Mouse (Mus musculus) forebrain, embryonic 14.5 days (tissue): ENCODE data around the gene Hexim1. TPM values are rescaled to one million over a fixed set of nuclear protein-coding genes. Genes with fewer than 3 reads are reported as not detected.

Experiments used
- ATAC-seq: fragments of 200-750 bp; cut with Nextera tagmentation; 2 replicates; pipeline ENCODE4 v1.8.0; 2017; ENCODE audit warnings: mild to moderate bottlenecking, moderate library complexity
- DNase-seq: peaks from one replicate; pipeline ENCODE4 v3.0.0-alpha.2; 2015; ENCODE audit warnings: low spot score
- H3K27ac ChIP-seq: fragments of 300-500 bp; sonication (generic); 2 replicates; pipeline ENCODE4 v1.5.1; 2014; ENCODE audit warnings: low read depth, mild to moderate bottlenecking, control low read depth, low read length, moderate library complexity
- H3K27me3 ChIP-seq: fragments of 300-500 bp; sonication (generic); replicated peaks from 2 replicates; pipeline ENCODE4 v1.6.1; 2014; ENCODE audit warnings: low read length, control low read depth, mixed read lengths; ENCODE audit not compliant: control insufficient read depth, insufficient read depth
- H3K36me3 ChIP-seq: fragments of 300-500 bp; sonication (generic); 2 replicates; pipeline ENCODE4 v1.6.1; 2014; ENCODE audit warnings: low read length, control low read depth; ENCODE audit not compliant: control insufficient read depth, insufficient read depth
- H3K4me1 ChIP-seq: fragments of 300-500 bp; sonication (generic); 2 replicates; pipeline ENCODE4 v1.6.1; 2014; ENCODE audit warnings: antibody characterized with exemption, low read length, control low read depth; ENCODE audit not compliant: control insufficient read depth, insufficient read depth
- H3K4me2 ChIP-seq: fragments of 300-500 bp; sonication (generic); 2 replicates; pipeline ENCODE4 v1.6.1; 2014; ENCODE audit warnings: mild to moderate bottlenecking, control low read depth, low read length
- H3K4me3 ChIP-seq: fragments of 300-500 bp; sonication (generic); 2 replicates; pipeline ENCODE4 v1.5.1; 2014; ENCODE audit warnings: low read depth, low read length, control low read depth
- H3K9ac ChIP-seq: fragments of 300-500 bp; sonication (generic); 2 replicates; pipeline ENCODE4 v1.6.1; 2014; ENCODE audit warnings: mild to moderate bottlenecking, low read length, control low read depth, moderate library complexity
- H3K9me3 ChIP-seq: fragments of 300-500 bp; sonication (generic); replicated peaks from 2 replicates; pipeline ENCODE4 v1.6.1; 2016; ENCODE audit warnings: low read length, control low read depth, mixed read lengths; ENCODE audit not compliant: control insufficient read depth
- WGBS: fragments of 180-500 bp; shearing (Covaris S2); extraction: QIAGEN DNeasy Blood & Tissue Kit; methylation state at CpG from one replicate; pipeline ENCODE4 v1.1.7; 2014; 5-methylcytosine and 5-hydroxymethylcytosine counted together
- polyA plus RNA-seq: library from polyadenylated mRNA; unstranded; fragments of >200 nt; fragmentation: Nextera tagmentation; extraction: Ambion mirVana; gene quantifications from 2 replicates; pipeline ENCODE4 v1.2.1, GENCODE M21; 2014

Gene Hexim1
- 4.8 and 5.4 TPM in 2 replicates for polyA plus RNA-seq

GRCm38 (mm10) chr11:103116008-103116818 lies at the start of gene Hexim1:
Gene Hexim1 (plus strand): TSS chr11:103116231.
- H3K27me3 ChIP-seq = peaks cover 16% of the 10 kb centered on the region
- DNase-seq = peak; percentile 100
- peak within 1 kb of the TSS; percentile 76 for H3K9ac ChIP-seq
- H3K36me3 ChIP-seq = no peaks in the 10 kb centered on the region
- peak within 1 kb of the TSS; percentile 54 for H3K4me3 ChIP-seq
- peak within 1 kb of the TSS; percentile 97 for H3K4me2 ChIP-seq
- WGBS = 1% methylated on average over 53 of the region's 53 CpGs
- peak; percentile 97 for ATAC-seq
- H3K4me1 ChIP-seq = peaks cover 29% of the 10 kb centered on the region
- H3K9me3 ChIP-seq = no peaks in the 10 kb centered on the region
- peak within 1 kb of the TSS; percentile 88 for H3K27ac ChIP-seq

- WGBS = 91% methylated on average over 6 of the region's 6 CpGs
- no peak for ATAC-seq
- Histone ChIP-seq H3K4me1 (no peaks in the 10 kb centered on the region), H3K27ac (no peak overlapping the region), H3K27me3 (no peaks in the 10 kb centered on the region), H3K36me3 (peaks cover 82% of the 10 kb centered on the region), H3K4me3 (no peak overlapping the region), H3K9me3 (no peaks in the 10 kb centered on the region), H3K9ac (no peak overlapping the region), H3K4me2 (no peak overlapping the region)
- no peak for DNase-seq
Measured at GRCm38 (mm10) chr11:103067051-103067361, 49.0 kb upstream of the Hexim1 start.

DNA sequence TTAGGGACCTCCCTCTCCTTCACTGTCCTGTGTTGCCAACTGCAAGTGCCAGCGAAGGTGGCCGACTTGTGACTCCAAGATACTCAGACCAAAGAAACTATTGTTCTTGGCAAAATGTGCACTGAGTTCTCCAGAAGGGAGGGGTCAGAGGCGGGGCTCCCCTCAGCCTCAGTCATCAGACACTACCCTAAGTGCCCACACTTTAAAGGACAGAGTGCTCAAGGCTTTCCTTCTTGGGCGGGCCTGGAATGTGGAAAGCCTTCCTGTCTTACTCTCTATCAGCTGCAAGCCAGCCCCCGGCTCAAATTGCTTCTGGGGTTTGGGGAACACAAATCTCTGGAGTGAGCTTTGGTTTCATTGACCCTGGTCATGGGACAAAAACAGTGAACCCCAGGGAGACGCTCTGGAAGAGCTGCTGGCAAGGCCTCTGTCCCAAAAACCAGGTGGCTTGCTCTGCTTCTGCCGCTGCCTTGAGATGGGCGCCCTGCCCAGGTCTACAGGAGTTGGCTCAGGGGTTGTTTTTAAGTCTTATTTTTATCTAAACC lies 48.5 kb upstream of the Hexim1 start:
- H3K4me1 ChIP-seq = no peaks in the 10 kb centered on the region
- H3K36me3 ChIP-seq = peaks cover 78% of the 10 kb centered on the region
- DNase-seq (no peak), ATAC-seq (no peak)
- H3K9me3 ChIP-seq = no peaks in the 10 kb centered on the region
- WGBS = 89% methylated on average over 8 of the region's 8 CpGs
- H3K27ac ChIP-seq = no peak overlapping the region
- no peak overlapping the region for H3K4me2 ChIP-seq
- H3K27me3 ChIP-seq = no peaks in the 10 kb centered on the region
- no peak overlapping the region for H3K9ac ChIP-seq
- no peak overlapping the region for H3K4me3 ChIP-seq

DNA sequence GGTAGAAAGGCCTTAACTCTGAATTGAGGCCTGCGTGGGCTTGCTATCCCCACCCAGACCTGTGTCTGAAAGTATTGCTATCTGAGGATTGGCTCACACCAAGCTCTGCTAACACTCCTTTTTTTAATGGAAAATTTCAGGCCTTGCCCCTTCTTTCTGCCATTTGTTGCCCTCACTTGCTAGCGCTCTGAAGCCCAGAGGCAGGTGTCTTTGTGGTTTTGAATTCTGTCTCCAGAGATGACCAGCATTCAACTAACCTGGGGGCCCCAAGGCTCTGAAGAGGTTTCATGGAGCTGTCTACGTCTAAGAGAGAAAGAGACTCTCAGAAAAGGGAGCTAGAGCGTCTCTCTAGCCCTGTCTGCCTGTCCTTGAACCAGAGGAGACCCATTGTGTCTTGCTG lies 47.8 kb upstream of the Hexim1 start:
- Histone ChIP-seq H3K27me3 (no peaks in the 10 kb centered on the region), H3K27ac (no peak overlapping the region), H3K4me2 (no peak overlapping the region), H3K4me3 (no peak overlapping the region), H3K4me1 (no peaks in the 10 kb centered on the region), H3K36me3 (peaks cover 73% of the 10 kb centered on the region), H3K9ac (no peak overlapping the region), H3K9me3 (no peaks in the 10 kb centered on the region)
- 97% methylated on average over 4 of the region's 4 CpGs for WGBS
- DNase-seq (no peak), ATAC-seq (no peak)

DNA sequence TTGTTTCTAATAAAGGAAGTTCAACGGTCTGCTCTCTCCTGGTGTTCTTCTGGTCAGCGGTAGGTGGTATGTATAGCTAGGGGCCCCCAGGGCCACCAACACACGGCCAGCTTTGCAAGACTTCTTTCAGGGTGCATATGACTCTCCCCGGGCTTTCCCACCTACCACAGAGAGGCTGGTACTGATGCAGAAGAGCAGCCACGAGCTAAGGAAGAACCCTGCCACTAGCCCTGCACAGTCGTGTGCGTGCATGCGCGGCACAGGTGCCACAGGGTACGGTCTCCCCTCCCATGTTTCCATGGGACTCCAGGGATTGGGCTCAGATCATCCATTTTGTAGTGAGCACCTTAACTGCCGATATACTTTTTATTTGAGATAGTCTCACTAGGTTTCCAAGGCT lies 47.1 kb upstream of the Hexim1 start:
- WGBS = 92% methylated on average over 11 of the region's 11 CpGs
- Histone ChIP-seq H3K36me3 (peaks cover 67% of the 10 kb centered on the region), H3K9me3 (no peaks in the 10 kb centered on the region), H3K9ac (no peak overlapping the region), H3K27me3 (no peaks in the 10 kb centered on the region), H3K4me2 (no peak overlapping the region), H3K27ac (no peak overlapping the region), H3K4me3 (no peak overlapping the region), H3K4me1 (no peaks in the 10 kb centered on the region)
- DNase-seq (no peak), ATAC-seq (no peak)

DNA sequence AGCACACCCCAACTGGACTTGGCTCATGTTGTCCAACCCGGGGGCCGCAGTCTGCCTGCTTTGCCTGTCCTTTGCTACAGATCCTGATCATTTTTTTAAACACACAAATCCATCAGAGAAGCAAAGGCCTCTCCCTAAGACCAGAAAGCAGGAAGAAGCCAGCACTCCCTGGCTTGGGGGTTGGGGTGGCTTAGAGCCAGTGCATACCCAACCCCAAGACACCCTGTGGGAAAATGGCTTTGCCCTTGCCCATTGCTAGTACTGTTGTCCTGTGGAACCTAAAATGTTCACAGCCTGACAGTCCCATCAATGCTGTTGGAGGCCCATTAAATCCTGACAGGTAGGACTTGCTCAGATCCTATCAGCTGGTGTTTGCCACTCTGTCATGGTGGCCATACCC lies 46.3 kb upstream of the Hexim1 start:
- Histone ChIP-seq H3K4me1 (no peaks in the 10 kb centered on the region), H3K36me3 (peaks cover 58% of the 10 kb centered on the region), H3K9ac (no peak overlapping the region), H3K27me3 (no peaks in the 10 kb centered on the region), H3K9me3 (no peaks in the 10 kb centered on the region), H3K4me2 (no peak overlapping the region), H3K4me3 (no peak overlapping the region), H3K27ac (no peak overlapping the region)
- 100% methylated on average over 2 of the region's 2 CpGs for WGBS
- DNase-seq = no peak
- ATAC-seq = no peak

DNA sequence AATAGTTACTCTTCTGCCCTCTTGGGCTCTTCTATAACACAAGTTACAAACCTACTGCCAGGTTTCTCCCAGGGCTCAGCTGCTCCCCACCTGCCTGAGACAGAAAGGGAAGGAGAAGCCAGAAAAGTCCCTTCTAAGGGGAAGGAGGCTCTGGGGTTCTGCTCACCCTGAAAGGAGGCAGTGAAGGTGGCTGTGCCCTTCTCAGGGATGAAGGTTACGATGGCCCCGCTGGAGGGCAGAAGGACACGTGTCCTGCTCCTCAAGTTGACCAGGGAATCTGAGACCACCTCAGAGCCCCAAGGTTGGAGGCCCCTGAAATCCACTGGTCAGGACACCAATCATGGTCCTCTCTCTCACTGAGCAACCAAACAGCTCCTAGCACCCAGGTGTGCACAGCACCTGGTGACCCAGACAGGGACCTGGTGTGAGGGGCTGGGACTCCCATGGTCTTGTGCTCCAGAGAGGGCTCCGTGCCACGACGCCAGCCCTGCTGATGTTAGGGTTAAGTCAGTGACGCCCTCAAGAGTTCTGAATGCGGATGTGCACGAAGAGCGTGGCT lies 45.6 kb upstream of the Hexim1 start:
- H3K9me3 ChIP-seq = no peaks in the 10 kb centered on the region
- H3K4me2 ChIP-seq = no peak overlapping the region
- no peaks in the 10 kb centered on the region for H3K27me3 ChIP-seq
- 94% methylated on average over 10 of the region's 10 CpGs for WGBS
- peaks cover 53% of the 10 kb centered on the region for H3K36me3 ChIP-seq
- no peak overlapping the region for H3K4me3 ChIP-seq
- DNase-seq = no peak
- H3K27ac ChIP-seq = no peak overlapping the region
- no peak overlapping the region for H3K9ac ChIP-seq
- ATAC-seq = no peak
- H3K4me1 ChIP-seq = no peaks in the 10 kb centered on the region

GRCm38 (mm10) chr11:103073671-103074070 lies 42.4 kb upstream of the Hexim1 start:
- DNase-seq = no peak
- Histone ChIP-seq H3K9ac (no peak overlapping the region), H3K27me3 (no peaks in the 10 kb centered on the region), H3K4me1 (no peaks in the 10 kb centered on the region), H3K27ac (no peak overlapping the region), H3K4me2 (no peak overlapping the region), H3K4me3 (no peak overlapping the region), H3K9me3 (no peaks in the 10 kb centered on the region), H3K36me3 (peaks cover 21% of the 10 kb centered on the region)
- no peak for ATAC-seq
- 88% methylated on average over 7 of the region's 7 CpGs for WGBS

DNA sequence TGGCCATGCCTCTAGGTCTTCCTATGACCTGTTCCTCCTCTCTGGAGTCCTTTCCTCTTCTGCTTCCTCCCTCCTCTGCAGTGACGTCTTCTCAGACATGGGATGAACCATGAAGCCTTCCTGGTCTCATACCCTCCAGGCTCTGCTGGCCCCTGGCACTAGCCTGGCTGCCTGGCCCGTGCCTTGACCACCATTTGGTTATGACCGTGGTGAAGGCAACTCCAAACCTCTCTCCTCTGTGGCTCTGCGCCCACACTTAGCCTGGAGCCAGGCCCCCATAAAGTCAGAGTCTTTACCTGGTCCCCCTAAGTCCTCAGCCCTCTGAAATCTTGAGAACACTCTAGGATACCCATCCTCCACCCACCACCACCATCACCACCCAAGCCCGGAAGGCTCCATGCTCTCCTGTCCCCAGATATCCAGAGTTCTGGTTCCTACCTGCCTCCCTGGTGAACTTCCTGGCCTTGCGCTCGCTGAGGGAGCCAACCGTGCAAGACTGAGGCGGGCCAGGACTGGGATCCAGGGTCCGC lies 41.8 kb upstream of the Hexim1 start:
- Histone ChIP-seq H3K4me2 (no peak overlapping the region), H3K9ac (no peak overlapping the region), H3K4me3 (no peak overlapping the region), H3K9me3 (no peaks in the 10 kb centered on the region), H3K36me3 (peaks cover 16% of the 10 kb centered on the region), H3K27ac (no peak overlapping the region), H3K27me3 (no peaks in the 10 kb centered on the region), H3K4me1 (no peaks in the 10 kb centered on the region)
- DNase-seq (no peak), ATAC-seq (no peak)
- 62% methylated on average over 10 of the region's 10 CpGs for WGBS
